In genomic region chr7:129790590-129791449, GRCm38 (mm10) we compare ENCODE assay signal across 11 mouse cellular contexts.
A peak's percentile ranks its signal among the peaks of the same experiment; 100 is the strongest.
DNase-seq lines count a peak whose midpoint lies in the region; ATAC-seq and TF ChIP-seq lines count a peak whose summit lies in the region.
"Had no signal": no experiment of that assay in that cellular context is flagged by ENCODE, and none has a peak within 500 bp of the region (broad histone marks: within the 10 kb centered on the region; RNA-seq: fewer than 3 reads in every experiment).

No protein-coding gene starts in this region.

- 0 out of 2 replicates have a peak overlapping the region, but pooled peaks have one; percentile 12 for H3K27ac ChIP-seq in forebrain, embryonic 15.5 days (replicated peaks)
- no peak overlapping the region for H3K27ac ChIP-seq in forebrain, embryonic 12.5 days
- H3K27ac ChIP-seq in liver, adult 2 months (replicated peaks; ENCODE audit: insufficient read depth, low read depth, low read length), result no peak overlapping the region
- H3K27ac ChIP-seq in stomach, postnatal 0 days (replicated peaks), result peak overlapping the region; percentile 64
- H3K27ac ChIP-seq in embryonic facial prominence, embryonic 10.5 days (replicated peaks), result no peak overlapping the region
- H3K27ac ChIP-seq: left cerebral cortex, adult 2 months; neural tube, embryonic 13.5 days had no signal

- no peaks in the 10 kb centered on the region for H3K9me3 ChIP-seq in forebrain, embryonic 15.5 days
- no peaks in the 10 kb centered on the region for H3K9me3 ChIP-seq in forebrain, embryonic 12.5 days
- H3K9me3 ChIP-seq in stomach, postnatal 0 days (ENCODE audit: control insufficient read depth, low read length), result no peaks in the 10 kb centered on the region
- no peaks in the 10 kb centered on the region for H3K9me3 ChIP-seq in embryonic facial prominence, embryonic 10.5 days
- H3K9me3 ChIP-seq: neural tube, embryonic 13.5 days had no signal

- H3K36me3 ChIP-seq in forebrain, embryonic 15.5 days, result no peaks in the 10 kb centered on the region
- no peaks in the 10 kb centered on the region for H3K36me3 ChIP-seq in forebrain, embryonic 12.5 days (replicated peaks)
- H3K36me3 ChIP-seq in liver, adult 2 months (ENCODE audit: control insufficient read depth, insufficient read depth, low read length), result no peaks in the 10 kb centered on the region
- no peaks in the 10 kb centered on the region for H3K36me3 ChIP-seq in stomach, postnatal 0 days (ENCODE audit: control insufficient read depth, insufficient read depth, low read length)
- no peaks in the 10 kb centered on the region for H3K36me3 ChIP-seq in embryonic facial prominence, embryonic 10.5 days (replicated peaks)
- H3K36me3 ChIP-seq: neural tube, embryonic 13.5 days had no signal

- no peak for TF ChIP-seq CTCF in liver, adult 2 months (IDR thresholded peaks at IDR 0.05; ENCODE audit: low read depth, low read length)
- TF ChIP-seq CTCF in stomach, postnatal 0 days (IDR thresholded peaks at IDR 0.05; ENCODE audit: low read depth), result 0 out of 2 replicates have a peak, but pooled peaks have one; percentile 8

- WGBS in forebrain, embryonic 15.5 days, result 61% methylated on average over 6 of the region's 6 CpGs
- WGBS in forebrain, embryonic 12.5 days, result 74% methylated on average over 6 of the region's 6 CpGs
- WGBS in liver, adult 2 months, result 72% methylated on average over 6 of the region's 6 CpGs
- 46% methylated on average over 6 of the region's 6 CpGs for WGBS in stomach, postnatal 0 days
- 72% methylated on average over 6 of the region's 6 CpGs for WGBS in embryonic facial prominence, embryonic 10.5 days

- no peak overlapping the region for H3K4me2 ChIP-seq in forebrain, embryonic 15.5 days (replicated peaks)
- H3K4me2 ChIP-seq in forebrain, embryonic 12.5 days, result no peak overlapping the region
- no peak overlapping the region for H3K4me2 ChIP-seq in stomach, postnatal 0 days (replicated peaks; ENCODE audit: low read depth)
- H3K4me2 ChIP-seq: neural tube, embryonic 13.5 days had no signal

- intact Hi-C loops in heart, postnatal 14 days (cut with DNase I), result no loop called here

- no peaks in the 10 kb centered on the region for H3K27me3 ChIP-seq in forebrain, embryonic 15.5 days
- H3K27me3 ChIP-seq in forebrain, embryonic 12.5 days, result peaks cover 7% of the 10 kb centered on the region; the same call in 1 of the 2 replicates
- no peaks in the 10 kb centered on the region for H3K27me3 ChIP-seq in liver, adult 2 months (ENCODE audit: control insufficient read depth, insufficient read depth, low read length)
- H3K27me3 ChIP-seq in stomach, postnatal 0 days (ENCODE audit: control insufficient read depth, insufficient read depth, low read length), result no peaks in the 10 kb centered on the region
- H3K27me3 ChIP-seq in embryonic facial prominence, embryonic 10.5 days (replicated peaks; ENCODE audit: low read depth, poor library complexity, severe bottlenecking), result peaks cover 11% of the 10 kb centered on the region

- no peak for TF ChIP-seq EP300 in stomach, postnatal 0 days (optimal IDR thresholded peaks at IDR 0.05)

- peaks cover 32% of the 10 kb centered on the region for H3K4me1 ChIP-seq in forebrain, embryonic 15.5 days
- peaks cover 11% of the 10 kb centered on the region for H3K4me1 ChIP-seq in forebrain, embryonic 12.5 days
- no peaks in the 10 kb centered on the region for H3K4me1 ChIP-seq in liver, adult 2 months (ENCODE audit: control insufficient read depth, insufficient read depth, low read length)
- H3K4me1 ChIP-seq in stomach, postnatal 0 days (replicated peaks; ENCODE audit: control insufficient read depth, insufficient read depth), result 0 out of 2 replicates have a peak, but pooled peaks cover 2% of the 10 kb centered on the region
- H3K4me1 ChIP-seq in embryonic facial prominence, embryonic 10.5 days, result peaks cover 18% of the 10 kb centered on the region

- H3K4me3 ChIP-seq in forebrain, embryonic 15.5 days, result no peak overlapping the region
- no peak overlapping the region for H3K4me3 ChIP-seq in forebrain, embryonic 12.5 days (replicated peaks)
- no peak overlapping the region for H3K4me3 ChIP-seq in liver, adult 2 months (ENCODE audit: insufficient read depth, low read depth, low read length)
- no peak overlapping the region for H3K4me3 ChIP-seq in stomach, postnatal 0 days (ENCODE audit: low read depth, low read length)
- H3K4me3 ChIP-seq in embryonic facial prominence, embryonic 10.5 days, result no peak overlapping the region
- H3K4me3 ChIP-seq: left cerebral cortex, adult 2 months; neural tube, embryonic 13.5 days had no signal

- H3K9ac ChIP-seq in forebrain, embryonic 15.5 days (replicated peaks), result no peak overlapping the region
- H3K9ac ChIP-seq in forebrain, embryonic 12.5 days, result no peak overlapping the region
- no peak overlapping the region for H3K9ac ChIP-seq in liver, adult 2 months (ENCODE audit: low read depth, low read length)
- no peak overlapping the region for H3K9ac ChIP-seq in stomach, postnatal 0 days (ENCODE audit: low read length)
- H3K9ac ChIP-seq: neural tube, embryonic 13.5 days had no signal

- H3K79me2 ChIP-seq in liver, adult 2 months (ENCODE audit: control insufficient read depth, insufficient read depth, low read length), result no peaks in the 10 kb centered on the region

- DNase-seq in liver, adult 2 months (ENCODE audit: extremely low read depth, low read depth, low spot score), result peak; percentile 62
- DNase-seq in liver, result no peak
- peak; percentile 41 to 52 for DNase-seq in heart, postnatal 14 days
- DNase-seq in stomach, postnatal 0 days (ENCODE audit: low spot score), result no peak
- DNase-seq in c-Kit-positive CD71-positive TER-119-positive erythroid progenitor cells, embryonic 14.5 days (ENCODE audit: low spot score), result no peak
- DNase-seq in embryonic facial prominence, embryonic 10.5 days (ENCODE audit: low spot score), result no peak
- DNase-seq: kidney, adult 18-20 months had no signal

- TF ChIP-seq POLR2A in liver, adult 2 months (IDR thresholded peaks at IDR 0.05; ENCODE audit: extremely low read depth, insufficient read depth, low read length), result no peak

- ATAC-seq in forebrain, embryonic 15.5 days (replicated peaks), result no peak
- ATAC-seq in forebrain, embryonic 12.5 days (ENCODE audit: low FRiP score), result no peak
- peak; percentile 49; the same call in 1 of the 2 replicates for ATAC-seq in stomach, postnatal 0 days (ENCODE audit: low FRiP score, low TSS enrichment)

Comparison
In these comparisons a context has a peak if more than half of its experiments do, and no peak if none do; other contexts are left out.
1. H3K27ac ChIP-seq: peak in forebrain, embryonic 15.5 days (single experiment) and stomach, postnatal 0 days (single experiment); none in forebrain, embryonic 12.5 days (single experiment), liver, adult 2 months (single experiment) and embryonic facial prominence, embryonic 10.5 days (single experiment).
2. DNase-seq: peak in liver, adult 2 months (single experiment) and heart, postnatal 14 days (2 of 2); none in liver (single experiment), stomach, postnatal 0 days (single experiment), c-Kit-positive CD71-positive TER-119-positive erythroid progenitor cells, embryonic 14.5 days (single experiment) and embryonic facial prominence, embryonic 10.5 days (single experiment).